Mouse (Mus musculus) brain, adult 10 weeks (tissue): ENCODE measurements around the gene Gm21900. TPM values are rescaled to one million over a fixed set of nuclear protein-coding genes. Genes with fewer than 3 reads are reported as not detected.

Experiments used
- polyA plus RNA-seq: library from polyadenylated mRNA; stranded (reverse); fragments of 350-450 nt; fragmentation: Illumina TruSeq; extraction: RNeasy Lipid Tissue Mini Kit (QIAGEN cat#74804); gene quantifications from one replicate; pipeline ENCODE4 v1.2.3, GENCODE M21; 2015; ENCODE audit warnings: low read depth, low replicate concordance

The Gm21900 gene
- polyA plus RNA-seq: not detected

GRCm38 (mm10) chrY:10616061-10616460 lies at the start of gene Gm21900:
Gene Gm21900, plus strand, starts transcription at chrY:10616361.

Other genes with a start within 250 kb of the Gm21900 start
- not detected for gene Gm28510, start 203.6 kb upstream of the Gm21900 start, polyA plus RNA-seq
- not detected for gene Gm20737, start 80.3 kb upstream of the Gm21900 start, polyA plus RNA-seq
- not detected for gene Gm21775, start 62.9 kb upstream of the Gm21900 start, polyA plus RNA-seq
- gene Gm20777, start 136.1 kb downstream of the Gm21900 start, polyA plus RNA-seq: not detected